Mouse (Mus musculus) limb, embryonic 14.5 days (tissue): ENCODE data around the gene Dupd1. TPM values are rescaled to one million over a fixed set of nuclear protein-coding genes. Genes with fewer than 3 reads are reported as not detected.

Experiments
- ATAC-seq: fragments of 200-750 bp; cut with Nextera tagmentation; 2 replicates; pipeline ENCODE4 v1.8.0; 2017; ENCODE audit warnings: low read depth, moderate number of reproducible peaks, moderate TSS enrichment; ENCODE audit not compliant: low FRiP score
- DNase-seq: peaks from one replicate; pipeline ENCODE4 v3.0.0-alpha.2; 2015; ENCODE audit warnings: low spot score
- H3K27ac ChIP-seq: fragments of 300-500 bp; sonication (generic); replicated peaks from 2 replicates; pipeline ENCODE4 v1.5.1; 2014; ENCODE audit warnings: low read depth, mild to moderate bottlenecking, low read length, moderate library complexity, mixed read lengths
- H3K27me3 ChIP-seq: fragments of 300-500 bp; sonication (generic); 2 replicates; pipeline ENCODE4 v1.6.1; 2014; ENCODE audit warnings: low read length, mixed read lengths; ENCODE audit not compliant: control insufficient read depth, insufficient read depth
- H3K36me3 ChIP-seq: fragments of 300-500 bp; sonication (generic); 2 replicates; pipeline ENCODE4 v1.6.1; 2014; ENCODE audit warnings: mild to moderate bottlenecking, low read length, moderate library complexity, mixed read lengths; ENCODE audit not compliant: control insufficient read depth, insufficient read depth
- H3K4me1 ChIP-seq: fragments of 300-500 bp; sonication (generic); 2 replicates; pipeline ENCODE4 v1.6.1; 2014; ENCODE audit warnings: antibody characterized with exemption, low read length, mixed read lengths; ENCODE audit not compliant: control insufficient read depth, insufficient read depth
- H3K4me2 ChIP-seq: fragments of 300-500 bp; sonication (generic); replicated peaks from 2 replicates; pipeline ENCODE4 v1.6.1; 2014; ENCODE audit warnings: low read depth, mild to moderate bottlenecking, low read length, moderate library complexity; ENCODE audit not compliant: severe bottlenecking
- H3K4me3 ChIP-seq: fragments of 300-500 bp; sonication (generic); replicated peaks from 2 replicates; pipeline ENCODE4 v1.5.1; 2014; ENCODE audit warnings: low read length
- H3K9ac ChIP-seq: fragments of 300-500 bp; sonication (generic); 2 replicates; pipeline ENCODE4 v1.6.1; 2014; ENCODE audit warnings: mild to moderate bottlenecking, low read depth, low read length, moderate library complexity; ENCODE audit not compliant: severe bottlenecking
- H3K9me3 ChIP-seq: fragments of 300-500 bp; sonication (generic); 2 replicates; pipeline ENCODE4 v1.6.1; 2016; ENCODE audit warnings: low read length; ENCODE audit not compliant: control insufficient read depth
- POLR2A ChIP-seq: fragments of 200-500 bp; IDR thresholded peaks from 2 replicates; pipeline ENCODE4 v1.8.0; 2012; ENCODE audit warnings: inconsistent platforms, mild to moderate bottlenecking, moderate library complexity, borderline replicate concordance; ENCODE audit not compliant: insufficient read depth, insufficient read length; ENCODE audit errors: extremely low read depth
- WGBS: fragments of 180-500 bp; shearing (Covaris S2); extraction: QIAGEN DNeasy Blood & Tissue Kit; methylation state at CpG from one replicate; pipeline ENCODE4 v1.1.7; 2014; 5-methylcytosine and 5-hydroxymethylcytosine counted together
- polyA plus RNA-seq, 2 experiments: library from polyadenylated mRNA; depleted of rRNA in 1 of 2; stranded (reverse) in 1 of 2; unstranded in 1 of 2; fragments of >200 nt; fragmentation: Nextera tagmentation in 1 of 2; extraction: Ambion mirVana in 1 of 2; gene quantifications; 2 replicates each; pipeline versions ENCODE4 v1.2.1 to v1.2.3; 2012 to 2014

Gene Dupd1
- polyA plus RNA-seq, 2 experiments = 0.47 to 0.76 TPM

DNA sequence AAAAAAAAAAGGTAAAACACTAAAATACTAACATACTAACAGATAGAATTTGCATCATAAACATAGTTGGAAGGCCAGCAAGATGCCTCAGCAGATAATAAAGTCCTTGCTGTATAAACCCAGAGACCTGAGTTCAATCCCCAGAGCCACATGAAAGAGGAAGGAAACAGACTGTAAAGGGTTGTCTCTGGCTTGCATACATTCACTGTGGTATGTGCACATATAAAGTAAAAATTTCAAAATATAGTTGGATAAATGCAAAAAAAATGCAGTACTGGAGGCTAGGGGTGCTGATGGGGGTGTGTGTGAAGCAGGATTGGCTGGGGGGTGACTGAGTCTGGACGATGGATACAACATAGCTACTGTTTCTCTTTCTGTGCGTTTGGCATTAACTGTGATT lies 8.9 kb downstream of the Dupd1 start:
- no peak for DNase-seq
- Histone ChIP-seq H3K9ac (no peak overlapping the region), H3K4me3 (no peak overlapping the region), H3K9me3 (no peaks in the 10 kb centered on the region), H3K27me3 (no peaks in the 10 kb centered on the region), H3K4me2 (no peak overlapping the region), H3K27ac (no peak overlapping the region), H3K36me3 (no peaks in the 10 kb centered on the region), H3K4me1 (peaks cover 22% of the 10 kb centered on the region)
- no peak for ATAC-seq
- TF ChIP-seq POLR2A = no peak
- 84% methylated on average over 2 of the region's 2 CpGs for WGBS

GRCm38 (mm10) chr14:21703255-21703654 lies 11.1 kb downstream of the Dupd1 start:
- Histone ChIP-seq H3K4me2 (no peak overlapping the region), H3K36me3 (no peaks in the 10 kb centered on the region), H3K27ac (no peak overlapping the region), H3K4me3 (no peak overlapping the region), H3K4me1 (peaks cover 17% of the 10 kb centered on the region), H3K27me3 (no peaks in the 10 kb centered on the region), H3K9me3 (no peaks in the 10 kb centered on the region), H3K9ac (no peak overlapping the region)
- DNase-seq = no peak
- TF ChIP-seq POLR2A = no peak
- 69% methylated on average over 5 of the region's 5 CpGs for WGBS
- ATAC-seq = no peak

- no peaks in the 10 kb centered on the region for H3K9me3 ChIP-seq
- no peaks in the 10 kb centered on the region for H3K27me3 ChIP-seq
- WGBS = 93% methylated on average over 8 of the region's 8 CpGs
- ATAC-seq = no peak
- H3K36me3 ChIP-seq = no peaks in the 10 kb centered on the region
- no peak overlapping the region for H3K27ac ChIP-seq
- peaks cover 17% of the 10 kb centered on the region for H3K4me1 ChIP-seq
- no peak overlapping the region for H3K4me2 ChIP-seq
- TF ChIP-seq POLR2A = no peak
- H3K4me3 ChIP-seq = no peak overlapping the region
- no peak overlapping the region for H3K9ac ChIP-seq
- DNase-seq = no peak
These were observed 11.7 kb downstream of the Dupd1 start for GRCm38 (mm10) chr14:21702691-21703090.

- H3K27ac ChIP-seq = no peak overlapping the region
- 80% methylated on average over 7 of the region's 7 CpGs for WGBS
These were observed 18.1 kb downstream of the Dupd1 start for GRCm38 (mm10) chr14:21696186-21696830.

DNA sequence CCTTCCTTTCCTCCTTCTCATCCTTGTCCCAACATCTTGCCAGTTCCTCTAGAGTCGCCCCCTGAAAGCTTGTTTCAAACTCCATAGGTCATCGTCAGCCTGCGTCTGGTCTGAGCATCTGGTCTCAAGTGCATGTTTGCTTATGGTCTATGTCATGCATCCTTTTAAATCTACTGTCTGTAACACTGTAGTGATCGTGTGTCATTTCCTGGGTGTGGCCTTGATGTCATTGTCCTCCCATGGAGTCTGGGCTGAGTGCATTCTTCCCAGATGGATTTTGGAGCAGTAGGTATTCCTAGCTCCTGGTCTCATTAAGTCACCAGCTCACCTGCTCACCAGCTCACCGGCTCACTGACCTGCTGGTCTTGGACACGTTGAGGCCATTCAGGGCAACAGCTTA lies 19.4 kb downstream of the Dupd1 start:
- no peak overlapping the region for H3K4me2 ChIP-seq
- H3K9me3 ChIP-seq = peaks cover 4% of the 10 kb centered on the region; the same call in 1 of the 2 replicates
- no peak overlapping the region for H3K9ac ChIP-seq
- no peak overlapping the region for H3K4me3 ChIP-seq
- no peak overlapping the region for H3K27ac ChIP-seq
- WGBS = 63% methylated on average over 6 of the region's 6 CpGs
- no peaks in the 10 kb centered on the region for H3K36me3 ChIP-seq
- no peaks in the 10 kb centered on the region for H3K27me3 ChIP-seq
- H3K4me1 ChIP-seq = peaks cover 4% of the 10 kb centered on the region; the same call in 1 of the 2 replicates
- DNase-seq (no peak), ATAC-seq (no peak)
- no peak for TF ChIP-seq POLR2A

More at GRCm38 (mm10) chr14:21696186-21696830, 18.1 kb downstream of the Dupd1 start:
- H3K36me3 ChIP-seq = no peaks in the 10 kb centered on the region
- no peak overlapping the region for H3K4me3 ChIP-seq
- H3K9me3 ChIP-seq = peaks cover 4% of the 10 kb centered on the region; the same call in 1 of the 2 replicates
- H3K4me1 ChIP-seq = peaks cover 4% of the 10 kb centered on the region; the same call in 1 of the 2 replicates
- no peak overlapping the region for H3K4me2 ChIP-seq
- no peaks in the 10 kb centered on the region for H3K27me3 ChIP-seq
- ATAC-seq (no peak), DNase-seq (no peak)
- no peak overlapping the region for H3K9ac ChIP-seq
- no peak for TF ChIP-seq POLR2A
